Mouse (Mus musculus): ENCODE results near the gene Nek5. TPM values are rescaled to one million over a fixed set of nuclear protein-coding genes. Genes with fewer than 3 reads are reported as not detected.

Nek5 gene
- total RNA-seq, 2 experiments from 2014 or later, result 4.0 to 6.5 TPM

DNA sequence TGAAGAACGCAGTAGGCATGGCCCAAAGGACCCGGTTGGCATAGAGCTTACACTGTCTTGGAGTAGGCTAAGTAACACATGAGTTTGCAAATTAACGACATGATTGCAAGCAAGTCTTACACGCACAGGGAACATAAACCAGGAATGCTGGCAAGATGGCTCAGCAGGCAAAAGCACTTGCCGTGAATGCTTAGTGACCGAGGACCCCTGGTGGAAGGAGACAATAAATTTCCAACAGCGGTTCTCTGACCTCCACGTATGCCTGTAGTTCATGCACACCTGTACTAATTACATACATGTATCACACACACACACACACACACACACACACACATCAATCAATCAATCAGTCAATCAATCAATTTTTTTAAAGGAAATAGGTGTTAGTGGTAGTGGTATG is 33.3 kb downstream of the Nek5 start:
- no peak for DNase-seq (ENCODE audit: low spot score in 2 of 2)

DNA sequence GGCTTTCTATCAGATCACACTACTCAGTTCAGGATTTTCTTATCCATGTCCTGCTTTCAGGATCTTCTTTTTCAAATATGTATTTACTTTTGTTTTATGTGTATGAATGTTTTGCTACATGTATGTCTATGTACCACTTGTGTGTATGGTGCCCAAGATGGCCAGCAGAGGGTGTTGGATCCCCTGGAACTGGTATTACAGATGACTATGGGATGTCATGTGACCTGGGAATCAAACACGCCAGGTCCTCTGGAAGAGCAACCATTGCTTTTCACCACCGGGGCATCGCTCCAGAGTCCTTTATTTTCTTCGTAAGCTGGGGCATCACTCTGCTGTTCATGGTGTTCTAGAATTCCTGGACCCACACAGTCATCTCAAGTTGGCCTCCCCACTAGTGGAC is 35.6 kb downstream of the Nek5 start:
- no peak for DNase-seq (ENCODE audit: low spot score in 2 of 2)

DNA sequence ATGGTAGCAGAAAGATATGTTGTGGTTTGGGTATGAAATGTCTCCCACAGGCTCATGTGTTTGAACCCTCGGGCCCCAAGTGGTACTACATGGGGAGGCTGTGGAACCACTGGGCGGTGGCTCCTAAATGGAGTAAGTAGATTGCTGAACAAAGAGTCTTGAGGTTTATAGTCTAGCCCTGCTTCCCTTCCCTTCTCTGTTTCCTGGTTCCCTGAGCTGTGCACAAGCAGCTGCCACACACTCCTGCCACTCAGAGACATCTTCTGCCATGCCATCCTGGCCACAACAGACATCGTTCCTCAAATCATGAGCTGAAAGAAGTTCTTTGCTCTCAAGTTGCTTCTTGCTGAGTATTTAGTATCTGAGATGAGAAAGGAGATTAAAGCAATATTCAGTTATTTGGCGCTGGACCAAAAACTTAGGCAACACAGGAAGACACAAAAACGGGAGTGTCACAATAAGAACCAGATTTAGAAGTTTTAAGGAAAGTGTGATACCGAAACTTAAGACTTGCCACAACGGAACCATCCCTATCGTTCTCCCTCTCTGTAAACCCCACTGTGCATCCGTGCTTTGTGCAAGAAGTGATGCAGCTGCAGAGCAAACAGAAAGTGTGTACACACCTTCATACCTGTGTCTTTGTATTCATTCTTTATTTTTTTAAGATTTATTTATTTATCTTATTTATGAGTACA is 45.4 kb downstream of the Nek5 start:
- no peak for DNase-seq (ENCODE audit: low spot score in 2 of 2)

DNA sequence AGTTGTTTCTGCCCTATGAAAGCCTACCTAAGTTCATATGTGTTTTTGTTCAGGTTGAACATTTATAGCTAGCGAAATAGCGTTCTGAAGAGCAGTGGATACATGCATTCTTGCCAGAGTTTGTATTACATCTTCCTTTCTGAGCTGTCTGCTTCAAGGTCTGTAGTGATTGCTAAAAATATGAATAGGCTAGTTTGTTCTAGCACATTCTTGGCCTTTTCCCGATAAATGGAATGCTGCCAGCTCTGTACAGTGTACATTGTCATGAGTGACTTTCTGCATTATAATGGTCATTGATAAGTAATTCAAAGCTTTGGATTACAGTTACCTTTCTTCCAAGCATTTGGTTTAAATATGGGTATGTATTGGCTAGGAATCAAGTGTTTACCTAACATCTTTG is 63.7 kb downstream of the Nek5 start:
- DNase-seq (ENCODE audit: low spot score in 2 of 2), result no peak

DNA sequence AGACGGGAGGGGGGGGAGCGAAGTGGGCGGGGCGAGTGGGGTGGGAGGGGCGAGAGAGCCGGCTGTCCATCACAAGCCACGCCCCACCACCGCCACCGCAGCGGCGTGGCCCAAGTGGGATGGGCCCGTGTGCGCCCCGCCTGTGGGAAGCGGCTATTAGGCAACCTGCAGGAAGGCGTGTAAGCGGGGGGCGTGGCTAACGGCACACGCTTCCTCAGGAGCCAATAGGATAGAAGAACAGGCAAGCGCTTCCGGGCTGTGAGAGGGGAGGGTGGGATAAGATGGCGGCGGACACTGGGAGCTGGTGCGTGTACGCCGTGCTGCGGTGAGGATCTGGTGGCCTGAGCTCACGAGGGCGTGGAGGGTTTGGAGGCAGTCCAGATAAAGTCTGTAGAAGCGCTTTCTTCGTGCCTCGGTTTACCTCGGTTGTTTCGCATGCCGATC is 64.4 kb downstream of the Nek5 start, which contains the start of gene Alg11:
Alg11 (plus strand) TSS at position 276 of the 444 bp plus-strand sequence.
- peak; percentile 90 to 93 for DNase-seq (ENCODE audit: low spot score in 2 of 2)

DNA sequence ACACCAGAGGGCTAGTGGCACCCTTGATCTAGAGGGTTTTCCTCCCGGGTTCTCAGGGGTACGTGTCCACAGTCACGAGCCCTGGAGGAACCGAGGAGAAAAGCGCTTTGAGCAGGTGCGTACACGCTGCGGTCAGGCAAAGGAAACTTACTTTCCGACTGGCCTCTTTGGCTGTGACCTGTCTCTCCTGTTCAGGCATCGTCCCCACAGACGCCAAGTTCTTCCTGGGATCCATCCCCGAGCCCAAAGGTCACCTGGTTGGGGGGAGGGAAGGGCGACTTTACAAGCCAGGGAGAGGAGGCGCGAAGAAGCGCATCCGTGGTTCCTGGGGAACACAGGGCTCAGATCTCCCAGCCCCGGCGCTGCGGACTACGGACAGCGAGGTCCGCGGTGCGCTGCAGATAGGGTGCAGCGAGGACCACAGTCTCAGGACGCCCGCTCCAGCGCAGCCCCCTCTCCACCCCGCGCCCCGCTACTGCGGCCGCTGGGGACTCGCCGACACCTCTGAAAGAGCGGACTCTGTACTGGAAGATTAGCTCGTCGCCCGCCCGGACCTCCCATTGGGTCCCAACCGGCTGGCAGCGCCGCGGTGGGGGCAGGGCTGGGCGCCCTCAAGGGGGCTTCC is 64.9 kb downstream of the Nek5 start, which contains the start of gene Atp7b:
Atp7b (minus strand) TSS at position 485 of the 625 bp plus-strand sequence.
- no peak for DNase-seq (ENCODE audit: low spot score in 2 of 2)

DNA sequence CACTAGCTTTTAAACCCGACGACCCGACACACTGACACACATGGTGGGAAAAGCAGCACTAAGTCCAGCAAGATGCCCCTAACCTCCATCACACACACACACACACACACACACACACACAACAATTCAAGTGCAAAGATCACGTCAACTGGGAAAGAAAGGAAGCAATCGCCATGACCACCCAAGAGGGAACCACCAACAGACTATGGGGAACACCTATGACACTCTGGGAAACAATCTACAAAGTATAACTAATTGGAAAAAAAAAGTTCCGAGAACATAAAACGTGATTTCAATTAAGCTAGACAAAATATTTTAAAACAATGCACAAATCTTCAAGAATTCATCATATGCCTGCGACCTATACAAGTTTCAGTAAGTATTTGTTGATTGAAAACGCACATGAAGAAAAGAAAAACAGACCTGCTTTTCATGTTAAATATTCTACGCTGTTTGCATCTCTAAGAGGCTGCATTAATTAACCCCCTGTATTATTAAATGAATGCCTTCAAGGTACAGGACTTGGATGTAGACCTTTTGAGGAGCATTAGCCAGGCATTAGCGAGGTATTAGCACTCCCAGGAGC is 65.6 kb downstream of the Nek5 start:
- DNase-seq (ENCODE audit: low spot score in 2 of 2), result no peak

DNA sequence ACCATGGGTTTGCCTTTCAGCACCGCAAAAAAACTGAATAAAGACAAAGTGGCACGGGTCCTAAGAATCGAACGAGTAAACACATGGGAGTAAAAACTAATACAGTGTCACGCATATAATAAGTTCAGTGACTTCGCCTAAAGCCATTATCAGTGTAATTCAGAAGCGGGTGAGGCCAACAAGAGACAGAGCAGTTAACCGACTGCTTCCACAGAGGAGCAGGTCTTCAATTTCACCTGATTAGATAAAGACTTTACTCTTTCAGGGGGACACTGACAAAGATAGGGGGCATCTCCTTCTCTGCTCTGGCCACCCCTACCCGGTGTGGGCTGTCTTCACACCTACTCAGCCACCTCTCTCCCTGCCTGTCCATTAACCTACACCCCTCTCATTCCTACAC is 66.5 kb downstream of the Nek5 start:
- no peak for DNase-seq (ENCODE audit: low spot score in 2 of 2)

DNA sequence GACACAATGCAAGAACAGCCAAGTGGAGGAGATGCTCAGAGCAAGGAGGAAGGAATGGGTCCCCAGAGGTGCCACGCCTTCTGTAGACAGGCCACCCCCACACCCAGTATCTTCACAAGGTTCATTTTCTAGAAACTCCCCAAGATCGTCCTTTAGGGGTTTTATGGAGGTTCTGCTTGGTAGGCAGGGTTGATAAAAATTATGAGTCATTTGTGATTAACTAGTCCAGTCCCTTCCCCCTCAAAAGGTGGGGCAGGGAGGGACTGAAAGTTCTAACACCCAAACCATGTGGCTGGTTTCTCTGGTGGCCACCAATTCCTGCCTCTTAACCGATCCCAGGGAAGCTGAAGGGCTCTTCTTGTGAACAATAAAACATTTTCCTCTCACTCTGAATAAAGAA is 68.0 kb downstream of the Nek5 start:
- no peak for DNase-seq (ENCODE audit: low spot score in 2 of 2)

DNA sequence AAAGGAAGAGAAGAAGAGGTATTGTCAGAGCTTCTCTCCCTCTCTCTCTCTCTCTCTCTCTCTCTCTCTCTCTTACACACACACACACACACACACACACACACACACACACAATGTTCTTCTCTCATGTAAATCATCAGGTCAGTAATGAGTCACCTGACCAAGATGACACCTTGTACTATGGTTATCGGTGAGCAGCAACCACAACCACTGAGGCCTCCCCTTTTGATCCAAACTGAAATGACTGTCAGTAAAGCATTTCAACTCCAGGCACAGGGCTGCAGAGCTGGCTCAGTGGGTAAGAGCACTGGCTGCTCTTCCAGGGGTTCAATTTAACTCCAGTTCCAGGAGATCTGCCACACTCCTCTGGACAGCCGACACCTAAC is 69.4 kb downstream of the Nek5 start:
- DNase-seq (ENCODE audit: low spot score in 2 of 2), result no peak

DNA sequence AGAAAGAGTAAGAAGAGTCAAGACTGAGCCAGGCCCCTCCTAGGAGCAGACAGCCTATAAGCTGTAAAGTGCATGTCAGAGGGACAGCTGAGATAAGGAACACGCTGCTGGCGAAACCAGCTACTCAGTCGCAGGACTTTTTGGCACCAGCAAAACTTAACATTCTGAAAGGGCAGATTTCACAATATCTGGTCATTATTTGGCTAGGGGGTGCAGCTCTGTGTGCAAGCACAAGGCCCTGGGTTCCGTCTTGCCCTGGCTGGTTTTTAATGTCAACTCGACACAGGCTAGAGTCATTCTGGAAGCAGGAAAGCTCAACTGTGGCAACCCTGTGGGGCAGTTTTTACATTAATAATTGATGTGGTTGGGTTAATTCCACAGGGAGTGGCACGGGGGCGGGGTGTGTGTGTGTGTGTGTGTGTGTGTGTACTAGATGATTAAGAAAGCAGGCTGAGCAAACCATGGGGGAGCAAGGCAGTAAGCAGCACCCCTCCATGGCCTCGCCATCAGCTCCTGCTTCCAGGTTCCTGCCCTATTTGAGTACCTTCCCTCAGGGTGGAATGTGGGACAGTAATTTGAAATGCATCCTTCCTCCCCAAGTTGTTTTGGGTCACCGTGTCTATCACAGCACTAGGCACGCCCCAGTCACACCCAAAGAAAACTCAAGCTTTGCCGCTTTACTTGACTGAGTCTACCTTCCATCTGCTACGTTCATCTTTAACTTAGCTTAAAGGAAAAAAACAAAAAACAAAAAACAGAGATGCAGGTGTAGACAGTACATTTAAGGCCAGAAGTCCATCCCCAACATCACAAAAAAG is 70.0 kb downstream of the Nek5 start:
- DNase-seq (ENCODE audit: low spot score in 2 of 2), result peak in 1 of 2 experiments; percentile 9

DNA sequence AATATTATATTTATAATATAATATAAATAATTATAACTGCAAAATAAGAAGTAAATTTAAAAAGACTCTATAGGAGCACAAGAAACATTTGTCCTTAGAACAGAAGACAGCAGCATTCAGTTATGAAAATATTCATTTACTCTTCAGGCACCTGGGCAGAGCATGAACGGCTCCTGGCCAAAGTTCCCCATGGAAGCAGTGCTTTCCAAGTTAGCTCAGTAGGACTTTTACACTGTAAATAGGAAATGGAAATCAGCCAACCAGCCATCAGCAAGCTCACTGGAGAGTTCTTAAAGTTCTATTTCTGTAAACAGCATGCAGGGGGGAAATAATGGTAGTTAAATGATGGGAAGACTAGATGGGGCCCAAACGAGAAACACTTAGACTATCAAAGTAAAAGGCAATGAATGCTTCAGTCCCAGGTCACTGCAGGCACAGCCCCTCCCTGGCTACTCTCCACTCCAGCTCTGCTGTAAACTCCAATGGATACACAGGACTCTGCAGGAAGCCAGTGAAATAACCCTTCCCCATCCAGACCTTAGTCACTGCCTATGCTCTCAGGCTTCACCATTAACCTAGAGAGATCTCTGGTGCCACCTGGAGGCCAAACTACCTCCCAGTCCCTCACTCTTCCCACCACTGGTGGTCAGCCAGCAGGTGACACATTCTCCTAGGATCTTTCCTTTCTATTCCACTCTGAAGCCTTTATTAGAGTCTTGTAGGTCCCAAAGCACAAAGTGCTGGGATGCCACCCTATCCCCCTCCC is 77.0 kb downstream of the Nek5 start:
- peak; percentile 49 to 52 for DNase-seq (ENCODE audit: low spot score in 2 of 2)

DNA sequence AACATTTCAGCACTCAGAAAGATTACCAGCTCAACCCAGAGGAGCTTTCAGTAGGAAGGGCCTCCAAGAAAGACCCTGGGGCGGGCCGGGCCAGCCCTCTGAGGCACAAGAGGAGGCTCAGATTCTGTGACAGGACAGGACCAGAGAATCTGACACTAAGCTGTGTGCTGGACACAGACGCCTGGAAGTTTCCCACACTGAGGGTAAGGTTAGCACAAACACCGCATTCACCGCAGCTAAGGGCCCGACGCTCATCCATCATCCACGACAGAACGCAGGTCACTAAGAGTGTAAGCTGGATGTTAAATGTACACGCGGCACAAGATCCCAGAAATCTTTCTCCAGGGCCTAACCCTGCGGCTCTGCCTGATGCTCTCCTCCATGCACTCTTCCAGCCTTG is 81.1 kb downstream of the Nek5 start:
- no peak for DNase-seq (ENCODE audit: low spot score in 2 of 2)

DNA sequence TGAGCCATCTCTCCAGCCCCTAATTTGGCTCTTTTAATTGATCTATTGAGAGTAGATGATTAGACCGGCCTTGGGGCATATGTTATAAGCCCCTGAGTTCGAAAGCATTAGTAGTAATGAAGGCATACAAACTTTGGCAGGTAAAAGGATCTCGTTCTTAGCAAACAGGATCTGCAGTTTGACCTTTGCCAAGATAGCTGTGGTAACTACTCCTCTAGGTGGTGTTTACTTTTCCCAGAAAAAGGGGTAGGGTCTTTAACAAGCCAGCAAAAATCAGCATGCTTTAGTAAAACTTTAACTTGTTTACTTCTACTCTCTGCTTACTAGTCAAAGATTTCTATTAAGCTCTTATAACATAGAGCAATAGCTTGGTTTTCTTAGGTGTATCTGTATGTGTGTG is 82.3 kb downstream of the Nek5 start:
- DNase-seq (ENCODE audit: low spot score in 2 of 2), result no peak

DNA sequence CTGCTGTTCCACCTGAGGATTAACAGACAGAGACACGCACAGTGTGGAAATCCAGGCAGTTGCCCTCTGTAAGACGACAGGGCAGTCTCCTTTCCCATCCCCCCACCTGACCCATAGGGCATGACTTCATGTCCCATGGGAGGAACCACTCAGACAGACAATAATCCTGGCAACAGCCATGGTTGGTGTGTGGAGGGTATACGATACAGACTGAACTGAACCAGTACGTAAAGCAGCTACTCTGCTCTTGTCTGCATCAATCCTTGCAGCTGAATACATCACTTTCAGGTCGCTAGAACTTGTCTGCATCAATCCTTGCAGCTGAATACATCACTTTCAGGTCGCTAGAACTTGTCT is 84.7 kb downstream of the Nek5 start:
- no peak for DNase-seq (ENCODE audit: low spot score in 2 of 2)

DNA sequence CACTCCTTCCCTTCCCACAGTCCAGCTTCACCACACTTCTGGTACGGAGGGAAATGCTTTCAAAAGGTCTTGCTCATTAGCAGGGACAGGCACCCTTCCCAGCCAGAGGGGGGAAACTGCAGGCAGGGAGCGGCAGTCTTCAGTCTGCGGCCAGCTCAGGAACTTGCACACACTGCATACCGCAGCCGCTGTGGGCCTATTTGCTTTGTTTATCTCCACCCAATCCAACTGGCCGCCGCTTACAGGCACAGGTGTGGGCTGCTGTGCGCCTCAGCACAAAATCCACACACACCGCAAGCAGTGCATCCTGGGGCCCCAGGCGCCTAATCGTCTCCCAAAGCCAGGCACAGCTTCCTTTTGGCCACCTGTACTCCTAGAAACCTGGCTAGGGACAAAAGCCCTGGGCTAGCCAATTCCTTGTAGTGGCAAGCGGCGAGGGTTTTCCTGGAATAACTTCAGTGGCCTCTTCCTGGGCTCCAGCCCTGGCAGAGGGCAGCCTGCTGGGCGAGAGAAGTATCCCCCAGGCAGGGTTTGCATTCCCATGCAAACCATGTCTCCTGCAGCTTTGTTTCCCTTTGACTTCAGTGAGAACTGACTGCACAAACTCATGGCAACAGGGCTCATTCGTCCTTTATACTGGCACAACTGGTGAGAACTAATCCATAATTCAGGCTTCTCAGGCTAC is 85.2 kb downstream of the Nek5 start:
- no peak for DNase-seq (ENCODE audit: low spot score in 2 of 2)

DNA sequence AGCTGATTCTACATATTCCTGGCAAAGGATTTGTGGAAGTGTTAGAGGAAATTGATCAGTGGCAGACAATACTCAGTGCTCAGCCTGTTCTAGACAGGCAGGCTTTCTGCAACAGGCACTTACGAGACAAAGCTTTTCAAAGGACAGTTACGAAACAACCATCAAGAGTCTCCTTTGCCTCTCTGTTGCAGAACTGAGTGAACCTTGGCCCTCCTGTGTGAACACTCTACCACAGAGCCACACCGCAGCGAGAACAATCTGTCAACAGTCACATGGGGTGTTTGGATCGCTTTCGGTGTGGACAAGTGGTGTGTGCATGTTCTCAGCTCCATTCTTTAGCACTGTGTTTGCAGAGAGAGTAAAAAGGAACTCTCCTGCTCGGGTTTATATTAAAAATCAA is 87.8 kb downstream of the Nek5 start:
- DNase-seq (ENCODE audit: low spot score in 2 of 2), result no peak

DNA sequence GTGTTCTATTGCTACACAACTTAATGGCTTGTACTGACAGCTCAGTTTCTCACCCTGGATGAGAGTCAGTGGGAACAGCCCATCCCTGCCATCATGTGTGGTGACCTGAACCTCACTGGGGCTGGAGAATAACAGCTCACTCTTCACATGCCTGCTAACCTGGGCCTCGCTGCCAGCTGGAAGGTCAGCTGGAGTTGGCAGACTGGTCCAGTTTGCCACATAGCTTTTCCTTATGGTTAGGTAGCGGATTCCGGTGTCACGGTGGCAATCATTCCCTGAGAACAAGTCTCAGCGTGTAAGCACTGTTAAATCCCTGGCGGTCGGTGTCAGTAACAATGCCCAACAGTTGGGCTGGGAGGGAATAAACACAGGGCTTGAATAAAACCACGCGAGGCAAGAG is 88.7 kb downstream of the Nek5 start:
- DNase-seq (ENCODE audit: low spot score in 2 of 2), result no peak

DNA sequence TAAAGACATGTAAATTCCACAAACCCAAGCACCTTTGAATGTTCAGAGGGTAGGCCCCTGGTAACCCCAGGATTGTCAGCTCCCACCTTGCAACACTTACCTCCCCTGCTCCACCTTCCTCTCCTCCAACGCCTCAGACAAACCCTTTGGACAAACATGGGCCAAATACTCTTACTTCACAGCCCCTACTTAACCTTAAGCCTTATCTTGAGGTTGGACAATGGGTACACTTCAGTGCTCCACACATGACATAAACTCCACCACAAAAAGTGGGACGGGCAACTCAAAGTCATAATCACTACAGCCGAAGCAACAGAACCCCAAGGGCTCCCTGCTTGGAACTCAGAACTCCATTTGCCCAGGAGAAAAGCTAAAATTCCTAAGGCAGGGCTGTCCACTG is 93.9 kb downstream of the Nek5 start:
- no peak for DNase-seq (ENCODE audit: low spot score in 2 of 2)

DNA sequence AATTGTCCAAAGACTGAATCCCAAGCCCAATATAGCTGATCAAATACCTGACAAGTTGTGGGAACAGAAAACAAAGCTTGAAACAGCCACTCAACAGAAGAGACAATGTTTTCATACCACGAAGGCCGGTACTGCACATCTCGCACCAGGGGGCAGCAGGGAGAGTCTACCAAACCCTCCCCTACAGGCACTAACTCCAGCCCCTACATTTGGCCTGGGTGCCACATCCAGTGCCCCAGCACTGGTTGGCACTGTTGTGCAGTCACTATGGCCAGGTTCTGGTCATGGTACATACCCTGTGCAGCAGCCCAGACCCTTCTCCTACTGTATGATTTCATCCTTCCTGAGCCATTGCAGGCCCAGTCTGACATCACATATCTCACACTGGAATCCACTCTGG is 95.9 kb downstream of the Nek5 start:
- no peak for DNase-seq (ENCODE audit: low spot score in 2 of 2)
